Mouse (Mus musculus): ENCODE data around the gene Ybx2.

- TF ChIP-seq POLR2A (IDR thresholded peaks at IDR 0.05; ENCODE audit: low read depth, low read length) (no peak), CTCF (IDR thresholded peaks at IDR 0.05; ENCODE audit: borderline replicate concordance, insufficient read depth, low read length) (no peak)
Observed at GRCm38 (mm10) chr11:69919053-69919452, 16.5 kb upstream of the Ybx2 start.
